ENCODE assay signal across 22 mouse cellular contexts in the genomic region with DNA sequence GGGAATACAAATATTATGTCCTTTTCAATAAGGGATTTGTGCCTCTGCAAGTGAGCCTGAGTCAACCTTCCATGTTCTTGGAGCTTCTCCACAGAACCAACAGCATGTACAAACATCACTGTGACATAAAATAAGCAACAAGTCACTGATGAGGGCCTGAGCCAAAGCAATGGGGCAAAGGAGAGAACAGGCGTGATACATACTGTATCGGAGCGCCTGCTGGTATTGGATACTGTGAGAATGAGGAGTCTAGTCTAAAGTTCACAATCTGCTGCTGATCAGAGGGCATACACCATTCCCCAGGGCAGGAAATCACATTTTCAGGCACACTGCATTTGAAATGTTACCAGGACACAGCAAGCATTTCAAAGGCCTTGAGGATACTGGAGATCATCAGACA.
DNase-seq lines count a peak whose midpoint lies in the region; ATAC-seq and TF ChIP-seq lines count a peak whose summit lies in the region.
"Had no signal": no experiment of that assay in that cellular context is flagged by ENCODE, and none has a peak within 500 bp of the region (broad histone marks: within the 10 kb centered on the region; RNA-seq: fewer than 3 reads in every experiment).

No protein-coding gene starts in this region.

- no peak overlapping the region for H3K4me2 ChIP-seq in liver, postnatal 0 days (ENCODE audit: low read depth, low read length)

- TF ChIP-seq EP300 in liver, postnatal 0 days (IDR thresholded peaks at IDR 0.05; ENCODE audit: low read depth): no peak

- no peak overlapping the region for H3K27ac ChIP-seq in liver, adult 2 months (replicated peaks; ENCODE audit: insufficient read depth, low read depth, low read length)
- H3K27ac ChIP-seq in liver, postnatal 0 days (ENCODE audit: low read depth): no peak overlapping the region
- peak overlapping the region; percentile 90; the same call in 1 of the 2 replicates for H3K27ac ChIP-seq in macrophage

- no peak overlapping the region for H3K9ac ChIP-seq in liver, adult 2 months (ENCODE audit: low read depth, low read length)
- H3K9ac ChIP-seq in liver, postnatal 0 days (replicated peaks): no peak overlapping the region

- H3K4me1 ChIP-seq in liver, adult 2 months (ENCODE audit: control insufficient read depth, insufficient read depth, low read length): peaks cover 4% of the 10 kb centered on the region
- peaks cover 7% of the 10 kb centered on the region for H3K4me1 ChIP-seq in liver, postnatal 0 days (ENCODE audit: insufficient read depth)

- no peak for TF ChIP-seq CTCF in liver, adult 2 months (IDR thresholded peaks at IDR 0.05; ENCODE audit: low read depth, low read length)
- TF ChIP-seq CTCF in liver, postnatal 0 days (IDR thresholded peaks at IDR 0.05; ENCODE audit: low read depth): no peak

- peaks cover 12% of the 10 kb centered on the region for H3K36me3 ChIP-seq in liver, adult 2 months (ENCODE audit: control insufficient read depth, insufficient read depth, low read length)
- H3K36me3 ChIP-seq in liver, postnatal 0 days (replicated peaks; ENCODE audit: insufficient read depth, low read length): peaks cover 10% of the 10 kb centered on the region; the same call in 1 of the 2 replicates
- H3K36me3 ChIP-seq in macrophage (ENCODE audit: inconsistent target): no peaks in the 10 kb centered on the region

- no peaks in the 10 kb centered on the region for H3K27me3 ChIP-seq in liver, adult 2 months (ENCODE audit: control insufficient read depth, insufficient read depth, low read length)
- no peaks in the 10 kb centered on the region for H3K27me3 ChIP-seq in liver, postnatal 0 days (ENCODE audit: insufficient read depth, low read length)
- H3K27me3 ChIP-seq: CH12.LX, Patski had no signal

- TF ChIP-seq POLR2A in liver, adult 2 months (IDR thresholded peaks at IDR 0.05; ENCODE audit: extremely low read depth, insufficient read depth, low read length): no peak

- ATAC-seq in liver, postnatal 0 days: no peak
- ATAC-seq: activated CD4-positive, CD25-positive, alpha-beta regulatory T cell, adult 4 months; CD4-positive, CD25-positive, alpha-beta regulatory T cell, adult 4 months; Patski had no signal

- H3K79me2 ChIP-seq in liver, adult 2 months (ENCODE audit: control insufficient read depth, insufficient read depth, low read length): no peaks in the 10 kb centered on the region
- H3K79me2 ChIP-seq in macrophage (ENCODE audit: inconsistent target): no peaks in the 10 kb centered on the region

- WGBS in liver, adult 2 months: 37% methylated on average over 3 of the region's 3 CpGs
- WGBS in liver, postnatal 0 days (ENCODE audit: insufficient replicate concordance): 77% methylated on average over 3 of the region's 3 CpGs
- 97% methylated on average over 3 of the region's 3 CpGs for WGBS in macrophage (ENCODE audit: missing documents)

- DNase-seq in liver, adult 2 months (ENCODE audit: extremely low read depth, low read depth, low spot score): peak; percentile 77
- no peak for DNase-seq in liver, postnatal 0 days
- DNase-seq in adipocyte (ENCODE audit: low spot score): peak; percentile 56
- DNase-seq in embryo, embryonic 9.5 days (ENCODE audit: extremely low spot score): no peak
- DNase-seq in yolk sac, embryonic 10.5 days (ENCODE audit: low spot score): no peak
- DNase-seq: adrenal gland, adult 2 months; adrenal gland, adult 8-10 months; adrenal gland, postnatal 10 days; adrenal gland, postnatal 14 days; adrenal gland, postnatal 25 days; adrenal gland, postnatal 36 days; B cell, adult 2 months; cerebellum, adult 11 months; cerebellum, adult 11-12 months; cerebellum, adult 18-20 months; cerebellum, adult 2 months had no signal

- no peaks in the 10 kb centered on the region for H3K9me3 ChIP-seq in liver, postnatal 0 days (ENCODE audit: low read length)
- H3K9me3 ChIP-seq: G1E had no signal

- no peak overlapping the region for H3K4me3 ChIP-seq in liver, adult 2 months (ENCODE audit: insufficient read depth, low read depth, low read length)
- H3K4me3 ChIP-seq in liver, postnatal 0 days (ENCODE audit: low read depth, low read length): no peak overlapping the region
- no peak overlapping the region for H3K4me3 ChIP-seq in macrophage (ENCODE audit: inconsistent target)

Comparison
In these comparisons a context has a peak if more than half of its experiments do, and no peak if none do; other contexts are left out.
1. DNase-seq: peak in liver, adult 2 months (single experiment) and adipocyte (single experiment); none in liver, postnatal 0 days (single experiment), embryo, embryonic 9.5 days (single experiment) and yolk sac, embryonic 10.5 days (single experiment).